Mouse (Mus musculus) monocyte, adult 5-6 weeks (primary cell): ENCODE results near the gene Fbxw8. TPM values are rescaled to one million over a fixed set of nuclear protein-coding genes. Genes with fewer than 3 reads are reported as not detected.
A peak's percentile ranks its signal among the peaks of the same experiment; 100 is the strongest.

ENCODE experiments used
- ATAC-seq: fragments of 153-309, 156-312 bp; replicated peaks from 2 replicates; pipeline ENCODE4 v1.8.0; 2017; ENCODE audit warnings: mild to moderate bottlenecking; ENCODE audit not compliant: low TSS enrichment, insufficient number of reproducible peaks, severe bottlenecking, poor library complexity, low FRiP score
- total RNA-seq: library from RNA; stranded (forward); fragments of 200-1000, 200-491, 200-594 nt; gene quantifications from 3 replicates; pipeline ENCODE4 v1.2.3, GENCODE M21; 2017

The Fbxw8 gene
- total RNA-seq, 1 experiment from 2014 or later: 10.3 TPM

DNA sequence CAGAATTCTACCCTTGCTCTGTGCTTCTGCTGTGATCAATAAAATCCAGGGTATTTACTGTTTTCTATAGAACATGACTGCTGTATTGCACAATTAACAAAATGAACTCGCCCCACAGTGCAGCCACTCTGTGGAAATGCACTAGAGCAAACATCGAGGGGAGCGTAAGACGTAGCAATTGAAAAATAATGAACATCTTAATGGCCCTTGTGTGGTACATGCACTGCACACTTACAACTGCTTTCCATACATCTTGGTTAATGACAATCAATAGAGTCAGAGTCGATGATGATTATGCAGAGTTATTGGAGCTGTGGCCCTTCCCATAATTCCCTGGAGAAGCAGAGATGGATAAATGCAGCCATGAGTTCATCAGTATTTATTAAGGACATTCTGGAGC is 36.3 kb downstream of the Fbxw8 start:
- no peak for ATAC-seq

DNA sequence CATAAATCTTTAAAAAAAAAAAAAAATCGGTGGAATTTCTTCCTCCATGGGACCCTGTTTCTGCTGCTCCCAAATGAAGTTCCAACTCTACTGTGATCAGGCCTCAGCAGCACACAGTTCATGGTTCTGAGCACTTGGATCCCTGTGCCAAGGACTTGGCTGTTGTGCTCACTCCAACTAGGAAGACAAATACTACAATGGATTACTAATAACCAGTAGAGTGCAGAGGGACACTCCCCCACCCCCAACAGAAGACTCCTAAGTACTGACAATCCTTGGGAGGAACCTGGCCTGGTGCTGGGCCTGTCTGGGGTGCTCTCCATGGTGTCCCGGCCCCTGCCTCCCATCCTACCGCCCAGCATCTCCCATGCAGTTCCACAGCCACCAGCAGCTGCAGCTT is 36.9 kb downstream of the Fbxw8 start:
- no peak for ATAC-seq

DNA sequence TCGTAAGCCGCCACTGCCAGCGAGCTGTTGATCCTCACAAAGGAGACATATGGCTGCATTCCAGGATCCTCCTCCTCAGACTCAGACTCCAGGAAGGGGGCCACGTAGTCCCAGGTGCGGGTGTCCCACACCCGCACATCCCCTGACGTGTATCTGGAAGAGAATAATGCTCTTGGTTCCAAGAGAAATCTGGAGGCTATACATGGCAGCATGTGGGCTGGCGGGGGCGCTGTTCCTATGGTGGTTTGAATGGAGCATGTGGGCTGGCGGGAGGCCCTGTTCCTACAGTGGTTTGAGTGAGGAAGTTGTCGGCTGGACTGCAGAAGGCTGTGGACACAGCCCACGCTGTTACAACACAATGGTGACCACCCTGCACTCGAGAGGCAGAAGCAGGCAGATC is 41.6 kb downstream of the Fbxw8 start:
- ATAC-seq: no peak

DNA sequence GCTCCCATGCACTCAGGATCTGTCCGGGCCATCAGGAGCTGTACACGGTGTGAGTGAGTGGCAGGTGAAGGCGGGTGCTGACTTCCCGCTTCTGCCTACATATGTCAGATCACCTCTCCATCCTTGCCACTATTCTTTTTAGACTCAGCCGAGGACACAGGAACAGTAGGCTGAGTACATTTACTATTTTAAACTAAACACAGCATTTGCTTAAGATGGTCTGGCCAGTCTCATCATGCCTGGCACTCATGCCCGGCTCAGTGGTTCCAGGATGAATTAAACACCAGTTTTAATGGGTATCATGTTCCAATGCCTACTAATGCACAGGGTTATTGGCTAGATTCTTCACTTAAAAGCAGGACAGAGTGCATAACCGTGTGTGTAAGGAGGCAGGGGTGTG is 42.2 kb downstream of the Fbxw8 start:
- ATAC-seq: no peak

DNA sequence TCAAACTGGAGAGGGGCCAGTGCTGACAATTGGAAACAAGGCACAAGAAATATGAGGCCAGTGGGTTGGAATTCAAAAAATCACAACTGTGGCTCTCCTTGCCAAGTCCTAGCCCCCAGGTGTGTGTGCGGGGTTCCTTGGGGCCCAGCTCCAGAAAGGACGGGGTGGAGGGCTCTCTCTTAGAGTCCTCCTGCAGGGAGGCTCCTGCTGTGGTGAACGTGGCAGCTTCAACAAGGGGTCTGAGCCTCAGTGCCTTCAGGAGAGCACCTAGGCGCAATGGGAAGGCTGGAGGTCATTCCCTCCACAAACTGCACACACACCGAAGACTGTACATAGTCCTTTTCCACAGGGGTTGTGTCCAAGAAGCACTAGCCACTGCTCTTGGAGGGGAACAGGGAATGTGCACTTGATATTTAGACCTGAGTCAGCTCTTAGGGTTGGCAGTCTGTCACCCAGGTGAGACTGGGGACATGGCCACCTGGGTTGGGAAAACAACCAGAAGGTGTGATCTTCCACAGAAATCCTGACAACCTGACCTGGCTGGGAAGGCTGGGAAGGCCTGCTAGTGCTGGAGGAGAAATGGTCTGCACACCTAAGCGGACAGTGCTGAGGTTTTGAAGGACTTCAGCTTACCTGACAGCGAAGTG is 46.3 kb downstream of the Fbxw8 start:
- ATAC-seq: no peak

DNA sequence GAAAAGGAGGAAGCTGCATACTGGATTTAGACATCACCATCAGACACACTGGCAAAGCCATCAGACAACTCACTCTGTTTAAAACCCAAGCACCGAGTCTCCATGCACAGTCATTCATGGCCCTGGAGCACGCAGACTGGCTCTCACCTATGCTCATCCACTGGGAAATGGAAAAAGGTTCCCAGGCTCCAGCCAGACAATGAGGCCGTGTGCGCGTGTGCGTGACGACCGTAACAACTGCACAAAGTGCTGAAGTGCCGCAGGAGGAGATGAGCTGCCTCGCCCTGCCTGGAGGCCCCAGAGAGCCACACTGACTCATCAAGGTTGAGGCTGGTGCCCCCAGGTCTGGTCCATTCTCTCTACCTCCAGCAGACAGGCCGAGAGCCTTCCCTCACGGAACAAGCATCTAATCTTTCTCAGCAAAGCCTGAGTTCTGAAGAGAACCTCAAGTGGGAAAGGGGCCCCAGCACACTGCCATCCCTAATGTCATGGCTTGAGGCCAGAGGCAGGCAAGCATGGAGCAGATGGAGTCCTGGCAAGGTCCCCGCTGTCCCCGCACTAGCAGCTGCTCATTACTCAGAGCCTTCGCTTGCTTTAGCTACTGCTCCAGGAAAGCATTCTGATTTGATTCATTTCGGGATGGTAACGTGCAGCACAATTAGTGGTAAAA is 47.0 kb downstream of the Fbxw8 start:
- no peak for ATAC-seq

DNA sequence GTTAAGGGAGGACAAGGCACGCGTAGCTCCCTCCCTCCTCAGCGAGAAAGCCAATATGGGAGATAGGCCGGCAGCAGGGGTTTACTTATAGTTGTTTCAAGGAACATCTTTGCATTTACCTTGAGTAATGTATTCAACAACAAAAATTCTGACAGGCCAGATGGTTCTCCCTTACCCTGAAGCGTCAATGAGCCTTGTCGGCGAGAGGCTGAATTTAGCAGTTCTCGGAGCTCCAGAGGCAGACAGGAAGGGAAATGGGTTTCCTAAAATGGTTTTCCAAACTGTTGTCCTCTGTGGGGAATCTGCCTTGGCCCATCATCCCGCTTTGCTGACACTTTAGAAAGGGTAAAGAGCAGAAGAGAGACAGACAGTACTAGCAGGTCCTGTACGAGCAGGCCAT is 48.6 kb downstream of the Fbxw8 start:
- no peak for ATAC-seq

DNA sequence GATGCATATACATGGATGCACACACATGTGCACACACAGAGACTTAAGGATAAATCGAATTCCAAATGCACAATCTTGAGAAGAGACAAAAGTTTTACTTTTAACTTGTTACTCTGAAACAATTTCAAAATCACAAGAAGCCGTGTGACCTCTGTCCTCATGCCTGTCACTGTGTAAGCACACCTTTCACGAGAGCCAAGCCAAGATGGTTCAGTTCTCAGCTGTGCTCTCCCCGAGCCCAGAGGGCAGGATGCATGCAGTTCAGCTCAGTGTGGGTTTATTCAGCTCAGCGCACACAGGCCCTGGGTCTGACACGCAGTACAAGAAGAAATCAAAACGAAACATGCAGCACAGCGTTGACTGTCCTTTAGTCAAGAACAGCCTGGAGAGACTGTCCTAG is 49.7 kb downstream of the Fbxw8 start:
- ATAC-seq: 0 out of 2 replicates have a peak, but pooled peaks have one; percentile 17

DNA sequence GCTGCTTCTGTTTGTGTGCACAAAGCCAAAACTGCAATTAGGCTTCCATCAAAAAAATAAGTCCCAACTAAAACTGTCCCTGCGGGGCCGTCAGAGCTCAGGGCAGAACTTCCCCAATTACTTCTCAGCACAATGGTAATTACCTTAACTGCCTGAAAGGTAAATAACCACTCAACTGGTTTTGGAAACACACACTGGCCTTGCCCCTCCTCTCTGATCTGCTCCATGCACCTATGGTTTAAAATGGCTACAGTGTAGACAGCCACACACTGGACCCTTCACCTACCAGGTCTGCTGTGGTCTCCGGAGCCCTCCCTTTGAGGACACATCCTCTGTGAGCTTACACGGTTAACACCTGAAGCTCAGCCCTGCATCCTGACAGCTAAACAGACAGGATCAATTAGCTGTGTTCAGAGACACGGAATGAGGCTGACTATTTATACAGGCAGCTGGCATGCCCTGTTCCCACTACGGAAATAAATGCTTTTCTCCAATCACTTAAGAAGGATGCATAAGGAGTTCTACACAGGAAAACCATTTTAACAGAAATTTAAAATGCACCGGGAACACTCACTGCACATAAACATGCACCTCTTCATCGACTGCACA is 55.3 kb downstream of the Fbxw8 start:
- no peak for ATAC-seq

DNA sequence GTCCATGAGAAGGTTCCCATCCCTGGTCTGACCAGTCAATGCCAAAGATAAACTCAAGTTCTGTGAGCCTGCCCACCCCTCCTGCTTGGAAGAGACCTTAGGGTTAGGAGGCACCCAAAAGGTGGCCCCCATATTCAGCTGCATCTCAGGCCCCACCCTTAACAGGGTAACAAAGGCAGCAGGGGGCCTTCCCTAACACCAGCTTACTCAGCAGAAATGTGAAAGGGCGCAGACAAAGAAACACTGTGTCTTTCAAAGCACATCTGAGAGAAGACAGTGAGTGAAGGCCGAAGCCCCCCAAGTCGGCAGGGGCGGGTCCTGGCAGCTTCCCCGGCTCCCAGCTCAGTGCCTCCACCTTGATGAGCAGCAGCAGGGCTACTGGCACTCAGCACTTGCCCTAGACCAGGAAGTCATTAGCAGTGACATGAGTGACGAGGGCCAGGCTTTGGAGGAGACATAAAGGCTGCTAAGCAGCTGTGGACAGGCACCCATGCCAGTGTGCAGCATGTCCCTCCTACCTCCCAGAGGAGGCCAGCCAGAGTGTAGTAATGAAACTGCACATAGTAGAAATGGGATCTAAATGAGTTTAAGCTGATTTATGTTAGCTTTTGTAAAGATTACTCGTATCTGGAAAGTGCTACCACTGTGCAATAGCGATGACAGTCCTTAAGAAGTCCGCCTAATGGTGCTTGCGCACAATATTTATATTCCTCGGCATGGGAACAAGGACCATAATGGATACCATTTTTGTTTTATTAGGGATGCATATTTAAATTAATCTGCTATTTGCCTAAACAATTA is 56.0 kb downstream of the Fbxw8 start:
- ATAC-seq: no peak

DNA sequence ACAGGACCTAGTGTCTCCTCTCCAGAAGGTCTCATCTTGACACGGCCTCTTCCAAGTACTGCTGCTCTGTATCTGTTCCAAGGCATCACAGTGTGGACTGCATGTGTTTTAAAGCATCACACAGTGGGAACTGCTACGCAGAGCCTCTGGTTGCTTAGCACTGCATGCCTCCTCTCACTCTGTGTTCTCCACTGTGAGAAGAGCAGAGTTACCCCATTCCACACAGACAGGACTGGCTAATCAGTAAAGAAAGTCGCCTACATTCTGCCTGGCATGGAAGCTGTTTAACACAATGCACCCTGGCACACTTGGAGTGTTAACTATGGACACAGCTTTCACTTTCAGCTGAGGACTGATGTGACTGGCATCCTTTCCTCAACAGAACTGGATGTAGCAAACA is 58.9 kb downstream of the Fbxw8 start:
- no peak for ATAC-seq

DNA sequence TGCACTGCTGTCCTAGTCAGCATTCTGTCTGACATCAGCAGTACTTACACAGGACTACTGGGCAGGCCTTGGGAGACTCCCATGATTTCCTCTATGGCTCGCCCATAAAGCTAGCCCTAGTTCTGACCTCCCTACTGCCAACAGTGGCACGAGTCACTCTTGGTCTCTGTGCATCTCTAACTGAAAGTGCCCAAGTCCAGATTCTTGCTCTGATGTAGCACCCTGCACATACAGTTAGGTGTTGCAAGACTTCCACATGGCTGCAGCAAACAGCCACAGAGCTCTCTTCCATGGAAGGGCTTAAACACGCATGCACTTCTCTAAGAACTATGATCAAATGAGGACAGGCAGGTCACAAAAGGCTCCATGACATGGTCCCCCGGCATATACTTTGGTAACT is 59.4 kb downstream of the Fbxw8 start:
- ATAC-seq: no peak

DNA sequence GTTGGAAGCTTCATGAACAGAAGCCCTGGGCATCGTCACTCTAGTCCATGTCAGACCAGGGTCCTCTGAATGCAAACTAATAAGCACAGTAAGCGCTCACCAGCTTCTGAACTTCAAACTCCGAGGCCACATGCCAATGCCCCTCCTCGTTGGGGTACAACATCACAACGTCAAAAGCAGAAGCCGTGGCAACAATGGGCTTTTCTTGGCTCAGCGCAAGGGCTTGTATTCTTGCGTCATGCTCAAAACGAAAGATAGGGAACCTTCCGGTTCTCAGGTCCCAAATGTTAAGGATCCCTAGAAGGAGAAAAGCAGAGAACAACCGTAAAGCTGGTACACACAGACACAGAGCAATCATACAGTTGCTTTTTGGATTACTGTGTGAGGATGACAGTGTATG is 59.8 kb downstream of the Fbxw8 start:
- ATAC-seq: no peak

DNA sequence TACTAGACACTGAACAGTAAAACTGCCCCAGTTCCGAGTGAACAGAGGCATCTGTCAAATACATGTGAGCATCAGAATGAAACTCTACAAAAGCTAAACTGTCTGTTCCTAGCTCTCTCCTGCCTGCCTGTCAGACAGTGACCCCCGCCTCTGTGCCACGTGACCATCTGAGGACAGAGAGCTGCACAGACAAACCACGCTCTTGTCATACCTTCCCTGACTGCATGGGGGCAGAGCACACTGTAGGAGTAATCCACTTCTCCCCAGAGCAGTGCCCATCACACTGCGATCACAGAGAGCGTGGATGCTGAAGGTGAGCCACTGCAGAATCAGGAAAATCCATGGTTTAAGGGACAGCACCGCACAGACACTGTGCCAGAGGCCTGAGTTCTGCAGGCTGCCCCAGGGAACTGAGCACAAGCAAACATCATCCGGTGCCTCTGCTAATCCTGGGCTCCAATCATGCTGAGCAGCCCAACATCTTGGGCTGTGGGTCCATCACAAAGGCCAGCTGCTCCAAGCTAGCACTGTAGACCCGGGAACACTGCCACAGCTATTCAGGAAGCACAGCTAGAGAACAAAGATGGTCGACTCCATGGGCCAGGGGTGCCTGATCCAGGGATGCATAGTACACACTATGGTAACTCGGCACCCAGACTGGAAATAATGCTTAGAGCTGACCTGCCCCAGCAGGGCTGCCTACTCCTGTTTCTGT is 61.8 kb downstream of the Fbxw8 start:
- no peak for ATAC-seq

DNA sequence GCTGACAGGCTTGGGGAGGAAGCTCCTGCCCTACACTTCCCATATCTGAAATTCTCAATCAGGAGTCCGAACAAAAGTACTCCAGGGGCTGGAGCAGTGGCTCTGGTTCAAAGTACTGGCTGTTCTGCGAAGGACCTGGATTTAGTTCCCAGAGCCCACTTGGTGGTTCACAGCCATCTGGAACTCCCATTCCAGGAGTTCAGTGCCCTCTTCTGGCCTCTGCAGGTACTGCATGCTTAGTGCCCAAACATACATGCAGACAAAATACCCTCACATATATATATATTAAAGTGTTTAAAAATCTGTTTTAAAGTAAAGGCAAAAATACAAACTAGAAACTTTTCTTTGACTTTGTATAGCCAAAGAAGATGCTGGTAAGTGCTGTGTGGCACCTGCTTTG is 64.4 kb downstream of the Fbxw8 start:
- no peak for ATAC-seq

DNA sequence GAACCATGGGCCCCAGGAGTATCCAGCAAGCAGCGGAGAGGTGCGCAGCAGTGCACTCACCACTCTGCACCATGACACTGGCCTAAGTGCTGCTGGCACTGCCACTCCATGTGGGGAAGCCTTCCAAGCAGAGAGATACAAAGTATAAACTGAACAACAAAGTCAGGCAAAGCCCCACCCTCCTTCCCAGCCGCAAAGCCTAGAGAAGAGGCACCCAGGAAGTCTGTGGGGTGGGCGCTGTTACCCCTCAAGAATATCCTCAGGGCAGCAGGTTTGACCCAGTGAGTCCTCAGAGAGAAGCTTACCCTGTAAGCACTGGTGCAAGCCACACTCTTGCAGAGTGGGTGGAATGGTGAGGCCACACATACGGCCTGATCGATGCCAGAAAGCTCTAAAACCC is 65.2 kb downstream of the Fbxw8 start:
- ATAC-seq: no peak

DNA sequence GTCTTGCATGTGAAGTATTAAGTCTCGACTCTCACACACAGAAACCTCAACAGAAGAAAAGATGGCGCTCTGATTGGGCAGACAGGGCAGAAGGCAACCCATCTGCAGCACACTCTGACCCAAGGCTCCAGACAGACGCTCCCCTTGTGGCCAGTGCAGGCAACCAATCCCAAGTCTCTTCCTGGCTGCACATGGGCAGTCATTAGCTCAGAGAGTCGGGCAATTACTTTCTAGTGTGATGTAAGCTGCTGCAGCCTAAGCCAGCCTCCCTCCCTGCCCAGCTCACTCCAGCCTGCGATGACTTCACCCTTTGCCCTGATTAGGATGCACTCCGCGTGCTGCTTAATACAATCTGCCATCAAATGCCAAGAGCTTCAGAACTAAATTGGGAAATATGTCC is 66.2 kb downstream of the Fbxw8 start:
- ATAC-seq: no peak

DNA sequence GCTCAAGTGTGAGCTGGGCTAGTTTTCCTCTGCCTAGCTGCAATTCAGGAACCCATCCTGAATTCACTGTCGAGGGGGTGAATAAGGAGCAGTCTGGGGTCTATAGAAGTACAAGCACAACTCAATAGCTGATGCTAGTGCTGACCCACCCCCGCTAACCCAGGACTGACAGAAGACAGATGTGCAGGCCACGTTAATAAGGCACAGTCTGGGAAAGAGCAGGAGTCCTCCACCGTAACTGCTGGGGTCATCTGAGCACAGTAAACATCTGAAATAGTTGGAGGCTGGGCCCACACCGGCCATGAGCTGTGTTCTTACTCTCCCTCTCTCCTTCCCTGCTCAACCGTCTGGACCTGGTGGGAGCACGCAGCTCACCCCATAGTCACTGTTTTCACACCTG is 68.3 kb downstream of the Fbxw8 start:
- no peak for ATAC-seq

DNA sequence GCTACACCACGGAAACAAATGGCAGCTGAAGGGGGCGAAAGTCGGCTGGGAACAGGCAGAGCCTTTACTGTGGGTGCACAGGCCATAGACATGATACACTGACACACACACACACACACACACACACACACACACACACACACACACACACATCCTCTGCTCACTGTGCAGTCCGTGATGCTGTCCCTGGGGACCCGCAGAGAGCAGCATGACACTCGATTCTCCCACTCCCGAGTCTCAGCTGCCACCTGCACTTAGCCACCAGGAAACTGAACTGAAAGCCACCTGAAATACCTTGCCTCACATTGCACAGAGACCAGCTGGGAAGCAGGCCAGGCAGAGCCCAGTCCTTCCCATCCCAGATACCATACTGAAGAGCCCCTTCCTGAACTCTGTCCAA is 70.0 kb downstream of the Fbxw8 start:
- ATAC-seq: no peak
